Mouse (Mus musculus) natural killer cell, adult 2 months (primary cell): ENCODE data around the gene Pate2.
A peak's percentile ranks its signal among the peaks of the same experiment; 100 is the strongest.
"Not testable (repeated sequence)": the region's sequence is repeated elsewhere in the genome, so short reads cannot be mapped to it uniquely, and the experiment has no call there.

Experiments used
- DNase-seq, 2 experiments: peaks; one replicate each; pipeline ENCODE4 v3.0.0; 2022; ENCODE audit warnings: low spot score in 2 of 2

The Pate2 gene

GRCm38 (mm10) chr9:35556494-35557102, 13.5 kb upstream of the Pate2 start:
- no peak for DNase-seq

DNA sequence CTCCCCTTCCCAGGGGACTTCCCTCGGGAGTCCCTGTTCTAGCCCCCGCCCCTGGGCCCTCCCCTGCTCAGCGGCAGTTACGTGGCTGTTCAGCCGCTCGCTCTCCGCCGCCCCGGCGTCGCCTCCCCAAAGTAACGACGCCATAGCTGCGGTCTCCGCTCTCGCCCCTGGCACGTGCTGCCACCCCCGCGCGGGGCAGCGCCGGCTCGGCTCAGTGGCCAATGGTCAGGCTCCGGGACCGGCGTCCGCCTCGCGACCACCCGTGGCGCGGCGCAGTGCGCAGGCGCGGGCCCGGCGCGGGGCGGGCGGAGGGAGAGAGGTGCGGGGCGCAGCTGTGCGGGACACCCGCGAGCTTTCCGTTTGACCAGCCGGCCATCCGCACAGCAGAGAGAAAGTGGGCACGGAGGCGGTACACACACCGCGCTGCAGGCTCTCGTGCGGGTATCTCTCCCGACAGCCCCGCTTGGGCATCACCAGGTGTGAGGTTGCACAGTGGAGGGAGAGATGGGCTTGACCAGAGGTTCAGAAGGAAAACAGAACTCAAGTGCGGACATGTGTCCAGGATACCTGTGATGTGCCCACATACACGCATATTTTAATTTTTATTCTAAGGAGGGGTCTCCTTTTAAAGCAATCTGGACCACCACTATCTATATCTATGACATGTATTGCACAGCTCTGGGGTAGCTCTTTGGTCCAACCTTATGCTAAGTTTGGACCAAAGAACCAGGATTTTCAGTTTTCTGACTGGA, 11.7 kb upstream of the Pate2 start, which contains the start of the genes Ddx25 and Pus3:
Gene Ddx25, minus strand, starts transcription at position 272 of the 752 bp plus-strand sequence.
Gene Pus3, plus strand, starts transcription at position 339 of the 752 bp plus-strand sequence.
- no peak for DNase-seq

DNA sequence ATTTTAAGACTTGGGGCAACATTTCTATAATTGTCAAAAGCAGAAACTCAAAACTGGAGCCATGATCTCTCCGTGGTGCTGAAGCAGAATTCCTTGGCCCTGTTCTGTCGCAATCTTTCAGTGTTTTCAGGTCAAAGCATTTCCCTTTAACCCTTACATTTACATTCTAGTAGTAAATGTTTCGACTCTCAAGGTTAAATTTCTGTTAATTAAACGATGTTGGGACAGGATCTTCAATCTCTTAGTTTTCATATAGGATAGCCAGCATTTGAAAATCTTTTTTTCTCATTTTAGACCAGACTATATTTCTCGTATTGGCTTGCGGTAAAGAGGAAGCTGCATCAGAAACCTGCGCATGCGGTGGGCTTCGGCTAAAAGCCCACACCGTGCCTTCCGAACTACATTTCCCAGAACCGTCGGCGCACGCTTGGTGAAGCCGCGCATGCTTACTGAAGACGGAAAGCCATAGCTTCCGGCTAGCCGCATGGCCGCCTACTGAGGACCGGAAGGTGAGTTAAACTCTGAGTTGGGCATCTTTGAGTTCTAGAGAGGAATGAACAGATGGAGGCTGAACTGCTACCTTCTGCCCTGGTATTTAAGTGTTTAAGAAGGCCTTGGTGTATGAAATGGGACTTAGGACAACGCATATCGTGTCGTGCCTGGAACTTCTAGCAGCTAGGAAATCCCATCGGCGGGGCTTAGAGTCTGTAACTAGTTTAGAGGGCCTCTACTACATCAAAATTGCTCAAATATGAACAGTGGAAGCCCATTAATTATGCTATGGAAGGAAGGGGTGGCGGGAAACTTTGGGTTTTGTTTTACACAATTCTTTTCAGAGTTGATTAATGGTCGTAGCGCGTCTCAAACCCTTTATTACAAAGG, 10.8 kb upstream of the Pate2 start:
- DNase-seq = peak; percentile 63 to 73

DNA sequence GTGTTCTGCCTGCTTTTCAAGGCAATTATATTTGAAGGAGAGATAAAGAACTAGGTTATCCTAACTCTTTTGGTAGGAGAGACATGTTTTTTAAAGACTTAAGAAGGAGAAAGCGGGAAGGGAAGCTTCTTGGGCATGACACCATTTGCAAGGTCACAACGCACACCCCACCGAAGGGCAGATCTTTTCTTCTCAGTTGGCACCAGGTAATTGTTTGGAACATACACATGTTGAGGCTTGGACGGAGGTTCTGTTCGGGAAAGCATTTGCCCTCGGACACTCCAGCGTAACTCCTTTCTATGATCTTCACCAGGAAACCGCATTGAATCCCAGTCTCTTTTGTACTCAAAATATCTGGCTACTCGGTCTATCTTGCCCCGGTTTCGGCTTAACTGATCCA, 9.0 kb upstream of the Pate2 start:
- no peak for DNase-seq

DNA sequence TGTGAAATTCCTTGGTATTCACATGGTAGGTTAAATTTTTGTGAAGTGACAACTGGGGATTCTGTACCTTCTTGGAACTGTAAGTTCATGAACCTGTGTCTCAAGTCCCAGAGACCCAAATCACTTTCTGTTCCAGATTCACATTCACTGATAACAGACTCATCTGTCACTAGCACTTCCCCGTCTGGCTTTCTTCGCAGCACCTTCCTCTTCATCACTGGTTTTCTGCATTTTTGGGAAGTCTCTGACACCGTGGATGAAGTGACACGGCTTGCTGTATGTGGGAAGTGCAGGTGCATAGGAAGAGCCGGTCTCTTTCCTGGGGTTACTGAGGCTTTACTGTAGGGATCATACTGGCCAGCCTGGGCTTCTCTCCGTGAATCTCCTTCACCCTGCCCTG, 8.5 kb upstream of the Pate2 start:
- no peak for DNase-seq

- no peak for DNase-seq
Observed at GRCm38 (mm10) chr9:35564536-35565240, 5.4 kb upstream of the Pate2 start.

- no peak for DNase-seq
Observed at GRCm38 (mm10) chr9:35567995-35568394, 2.1 kb upstream of the Pate2 start.

DNA sequence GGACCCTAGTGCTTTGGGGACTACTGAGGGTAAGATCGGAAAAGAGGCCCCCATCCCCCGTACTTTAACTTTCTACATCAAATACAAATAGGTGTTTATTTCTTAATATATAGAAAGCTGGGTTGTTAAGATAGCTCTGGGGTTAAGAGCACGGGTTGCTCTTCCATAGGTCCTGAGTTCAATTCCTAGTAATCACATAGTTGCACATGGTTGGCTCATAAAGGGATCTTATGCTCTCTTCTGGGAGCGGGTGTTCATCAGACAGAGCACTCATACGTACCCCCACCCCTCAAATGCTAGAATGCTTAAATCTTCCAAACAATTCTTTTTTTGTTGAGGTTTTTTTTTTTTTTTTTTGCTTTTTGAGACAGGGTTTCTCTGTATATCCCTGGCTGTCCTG, 579 bp downstream of the Pate2 start:
- DNase-seq = no peak

DNA sequence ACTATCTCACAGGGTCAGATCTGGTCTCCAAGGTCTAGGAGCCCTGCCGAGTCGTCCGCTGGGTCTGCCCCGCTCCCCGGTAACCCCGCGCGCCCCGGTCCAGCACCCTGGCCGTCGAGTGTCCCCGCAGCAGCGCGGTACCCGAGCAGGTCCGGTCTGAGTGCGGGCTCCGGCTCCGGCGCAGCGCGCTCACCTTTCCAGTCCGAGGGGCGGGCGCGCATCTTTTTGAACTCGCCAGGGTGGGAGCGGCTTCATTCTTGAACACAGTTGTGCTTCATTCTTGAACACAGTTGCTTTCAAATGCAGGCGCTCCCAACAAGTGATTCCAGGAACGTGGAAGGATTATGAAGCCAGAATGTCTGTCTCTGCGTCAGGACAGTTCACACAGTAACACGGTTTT, 4.3 kb downstream of the Pate2 start:
- DNase-seq = no peak

DNA sequence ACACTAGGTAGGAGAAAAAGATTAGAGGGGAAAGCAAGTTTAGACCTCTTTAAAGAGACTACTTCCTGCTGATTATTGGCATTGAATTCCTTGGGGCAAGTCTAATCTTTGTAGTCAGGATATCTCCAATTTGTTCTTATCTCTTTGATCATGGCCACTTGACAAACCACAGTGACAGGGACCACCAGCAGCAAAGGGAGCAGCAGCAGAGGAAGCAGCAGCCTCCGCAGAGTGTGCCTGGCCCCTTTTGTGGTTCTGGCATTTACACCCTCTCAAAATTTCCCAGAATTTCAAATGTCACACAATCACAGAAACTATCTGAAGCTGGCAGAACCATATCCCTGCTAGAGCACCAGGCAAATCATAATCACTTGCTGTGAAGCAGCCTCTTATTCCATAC, 17.6 kb downstream of the Pate2 start:
- DNase-seq = no peak

GRCm38 (mm10) chr9:35592903-35593302, 22.8 kb downstream of the Pate2 start:
- no peak for DNase-seq

DNA sequence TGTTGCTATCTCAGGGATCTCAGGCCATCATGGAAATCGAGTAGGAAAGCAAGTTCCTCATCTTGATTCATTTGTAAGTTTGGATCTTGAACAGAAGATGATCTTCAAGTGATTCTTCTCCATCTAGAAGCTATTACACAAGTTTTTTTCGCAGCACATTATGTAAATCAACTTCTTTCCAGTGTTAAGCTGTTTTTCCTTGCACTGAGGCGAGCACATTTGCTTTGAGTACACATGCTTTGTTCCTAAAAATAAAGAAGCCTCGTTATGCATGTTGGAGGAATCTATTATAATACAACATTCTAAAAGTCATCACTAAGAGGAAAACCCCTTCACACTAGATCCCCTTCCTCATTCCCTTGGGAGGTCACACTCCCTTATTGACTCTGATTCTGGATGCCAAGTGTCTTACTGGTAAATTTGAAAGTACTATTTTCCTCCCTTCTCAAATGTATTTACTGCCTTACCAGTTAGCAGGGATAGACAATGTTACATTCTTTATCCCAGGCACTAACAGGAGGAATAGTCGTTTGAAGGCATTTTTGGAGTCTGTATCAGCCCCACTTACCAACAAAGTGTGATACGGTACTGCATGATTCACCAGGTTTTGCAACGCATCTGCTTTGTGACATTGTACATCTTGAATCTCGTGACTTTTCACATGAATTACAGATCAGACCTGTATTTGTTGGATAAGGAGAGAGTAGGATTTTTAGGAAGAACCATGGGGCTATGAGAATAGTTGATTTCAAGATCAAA, 37.7 kb downstream of the Pate2 start:
- DNase-seq = no peak

DNA sequence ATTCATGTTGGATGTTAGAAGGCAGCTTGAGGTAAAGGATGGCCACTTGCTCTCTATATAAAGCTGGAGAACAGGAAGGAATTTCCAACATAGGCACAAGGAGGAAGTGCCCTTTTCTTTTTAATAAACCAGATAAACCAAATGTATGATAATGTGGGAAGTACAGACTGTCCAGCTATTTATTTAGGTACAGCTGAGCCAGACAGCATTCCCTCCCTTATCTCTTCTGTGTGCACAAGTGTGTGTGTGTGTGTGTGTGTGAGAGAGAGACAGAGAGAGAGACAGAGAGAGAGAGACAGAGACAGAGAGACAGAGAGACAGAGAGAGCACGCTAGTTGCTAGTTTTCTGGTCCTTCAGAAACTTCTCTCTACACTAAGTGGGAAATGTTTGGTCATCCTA, 41.8 kb downstream of the Pate2 start, which contains the start of gene Pate4:
Gene Pate4, minus strand, starts transcription at position 101 of the 400 bp plus-strand sequence.
- no peak for DNase-seq

DNA sequence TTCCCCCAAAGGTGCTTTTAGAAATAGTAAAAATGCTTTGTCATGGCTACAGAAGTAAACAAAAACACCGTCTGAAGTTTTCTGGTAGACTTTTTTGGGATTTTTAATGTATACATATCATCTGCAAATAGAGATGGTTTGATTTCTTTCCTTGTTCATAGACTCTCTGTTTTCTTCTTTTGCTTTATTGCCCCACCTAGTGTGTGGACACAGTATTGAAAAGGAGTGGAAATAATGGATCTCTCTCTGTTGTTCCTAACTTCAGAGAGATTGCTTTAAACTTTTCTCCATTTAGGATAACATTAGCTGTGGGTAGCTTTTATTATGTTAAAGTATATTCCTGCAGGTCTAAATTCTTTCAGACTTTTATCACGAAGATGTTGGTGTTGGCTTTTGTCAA, 43.9 kb downstream of the Pate2 start:
- DNase-seq = no peak

DNA sequence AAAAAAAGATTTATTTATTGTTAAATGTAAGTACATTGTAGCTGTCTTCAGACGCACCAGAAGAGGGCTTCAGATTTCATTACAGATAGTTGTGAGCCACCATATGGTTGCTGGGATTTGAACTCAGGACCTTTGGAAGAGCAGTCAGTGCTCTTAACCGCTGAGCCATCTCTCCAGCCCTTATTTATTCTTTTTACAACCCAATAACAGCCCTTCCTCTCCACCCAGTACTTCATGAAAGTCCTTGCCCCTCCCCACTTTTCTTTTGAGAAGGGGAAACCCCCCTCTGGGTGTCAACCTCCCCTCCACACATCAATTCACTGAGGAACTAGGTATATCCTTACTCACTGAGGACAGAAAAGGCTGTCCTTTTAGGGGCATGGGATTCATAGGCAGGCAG, 46.7 kb downstream of the Pate2 start:
- not testable (repeated sequence) for DNase-seq

- no peak for DNase-seq
Observed at GRCm38 (mm10) chr9:35632981-35633380, 62.9 kb downstream of the Pate2 start.

DNA sequence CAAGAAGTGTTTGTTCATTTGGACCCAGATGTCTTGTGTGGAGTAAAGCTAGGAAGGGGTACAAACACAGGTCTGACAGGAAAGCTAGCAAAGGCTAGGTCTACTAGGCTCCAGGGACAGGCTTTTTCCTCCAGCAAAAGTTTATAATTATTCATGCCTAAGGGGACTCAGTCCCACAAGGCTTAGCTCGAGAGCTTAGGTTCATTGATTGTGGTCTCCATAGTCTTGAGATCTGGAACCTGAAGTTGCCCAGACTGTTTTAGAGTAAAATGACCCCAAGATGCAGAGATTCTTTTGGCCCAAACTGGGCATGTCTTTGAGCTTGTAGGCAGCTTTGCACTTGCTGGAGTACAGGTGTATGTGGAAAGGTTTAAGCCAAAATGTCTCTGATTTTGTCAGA, 78.0 kb downstream of the Pate2 start, which contains the start of gene Pate3:
Gene Pate3, minus strand, starts transcription at position 101 of the 400 bp plus-strand sequence.
- no peak for DNase-seq

DNA sequence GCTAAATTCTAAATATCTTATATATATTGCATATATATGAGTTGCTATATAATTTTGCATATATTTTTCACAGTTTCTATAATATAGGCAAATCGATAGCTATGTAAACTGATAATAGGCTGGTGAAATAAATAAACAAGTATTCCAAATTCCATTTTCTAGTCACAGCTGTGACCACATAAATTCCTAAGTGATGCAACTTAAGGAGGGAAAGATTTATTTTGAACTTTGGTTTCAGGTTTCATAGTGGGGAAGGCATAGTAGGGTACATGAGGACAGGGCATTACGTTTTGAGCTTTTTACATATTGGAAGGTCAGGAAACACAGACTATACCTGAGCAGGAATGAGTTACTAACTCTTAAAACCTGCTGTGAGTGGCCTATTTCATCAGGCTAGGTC, 103.5 kb downstream of the Pate2 start:
- DNase-seq = no peak

- DNase-seq = no peak
Observed at GRCm38 (mm10) chr9:35687013-35687412, 116.9 kb downstream of the Pate2 start, which contains the start of gene Pate1. Gene Pate1, minus strand, starts transcription at chr9:35687390.

DNA sequence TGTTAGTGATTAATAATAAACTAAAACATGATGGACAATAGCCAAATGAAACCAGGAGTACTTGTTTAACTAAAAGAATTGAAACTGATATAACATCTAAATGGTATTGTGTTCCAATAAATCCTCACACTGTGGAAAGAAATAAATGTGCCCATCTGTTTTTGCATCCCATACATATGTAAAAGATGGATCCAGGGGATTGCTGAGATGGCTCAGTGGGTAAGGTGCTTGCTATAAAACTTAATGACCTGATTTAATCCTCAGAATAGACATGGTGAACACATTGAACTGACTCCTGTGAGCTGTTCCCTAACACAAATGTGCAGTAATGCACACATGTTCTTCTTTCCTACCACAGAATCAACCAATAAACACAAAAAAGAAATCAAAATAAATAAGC, 121.8 kb downstream of the Pate2 start:
- no peak for DNase-seq

GRCm38 (mm10) chr9:35707265-35707664, 137.2 kb downstream of the Pate2 start:
- DNase-seq = no peak
